Mouse (Mus musculus) heart, adult 8-10 months (tissue): ENCODE data around the gene Rassf3. TPM values are rescaled to one million over a fixed set of nuclear protein-coding genes. Genes with fewer than 3 reads are reported as not detected.

Source experiments
- DNase-seq: peaks from one replicate; pipeline ENCODE4 v3.0.0; 2022; ENCODE audit warnings: low spot score
- total RNA-seq, 4 experiments: library from RNA; stranded (reverse); gene quantifications; 2 replicates each; pipeline ENCODE4 v1.2.4; 2022

Gene Rassf3
- total RNA-seq, 4 experiments from 2014 or later, result 131 to 151 (median 141) TPM

GRCm38 (mm10) chr10:121403104-121403503 lies 73.0 kb downstream of the Rassf3 start:
- no peak for DNase-seq

GRCm38 (mm10) chr10:121401005-121401404 lies 75.1 kb downstream of the Rassf3 start:
- DNase-seq, result no peak

DNA sequence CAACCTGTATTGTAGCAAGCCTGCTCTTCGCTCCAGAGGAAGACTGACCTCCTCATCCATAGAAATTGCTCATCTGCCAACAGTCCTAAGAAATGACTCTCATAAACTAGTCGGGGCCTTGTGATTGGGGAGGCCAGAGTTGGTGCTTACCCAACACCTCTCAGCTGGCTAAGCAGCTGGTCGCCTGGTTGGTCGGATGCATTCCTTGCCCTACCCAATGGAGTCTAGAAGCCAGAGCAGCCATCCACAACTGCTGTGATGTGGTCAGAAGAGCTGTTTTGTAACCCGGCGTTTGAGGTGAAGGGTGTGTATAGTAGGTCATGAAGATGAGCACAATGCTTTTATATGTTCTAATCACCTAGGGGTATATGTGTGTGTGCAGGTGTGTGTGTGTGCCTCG lies 77.5 kb downstream of the Rassf3 start:
- no peak for DNase-seq

GRCm38 (mm10) chr10:121395542-121396176 lies 80.5 kb downstream of the Rassf3 start:
- no peak for DNase-seq

DNA sequence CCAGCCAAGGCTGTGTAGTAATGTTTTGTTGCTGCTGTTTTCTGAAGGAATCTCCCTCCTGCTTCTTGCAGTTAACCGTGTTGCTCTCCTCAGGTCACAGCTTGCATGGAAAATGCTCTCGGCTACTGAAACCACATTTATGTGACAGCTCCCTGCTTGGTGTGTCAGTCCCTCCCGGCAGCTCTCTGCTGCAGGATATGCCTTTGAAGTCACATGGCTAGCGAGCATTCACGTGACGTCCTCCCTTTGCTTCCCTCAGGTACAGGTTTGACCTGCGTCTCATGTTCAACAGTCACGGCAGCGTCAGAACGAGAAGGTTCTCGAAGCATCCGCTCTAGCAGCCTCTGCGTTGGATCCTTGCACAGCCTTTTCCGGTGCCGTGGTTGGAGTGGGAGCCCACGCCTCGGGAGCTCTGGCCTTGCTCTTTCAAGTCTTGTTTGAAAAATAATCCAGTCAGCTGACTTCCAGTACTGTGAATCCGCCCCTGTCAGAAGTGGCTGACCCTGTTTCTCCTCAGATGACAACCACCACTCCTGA lies 81.3 kb downstream of the Rassf3 start:
- DNase-seq, result no peak

DNA sequence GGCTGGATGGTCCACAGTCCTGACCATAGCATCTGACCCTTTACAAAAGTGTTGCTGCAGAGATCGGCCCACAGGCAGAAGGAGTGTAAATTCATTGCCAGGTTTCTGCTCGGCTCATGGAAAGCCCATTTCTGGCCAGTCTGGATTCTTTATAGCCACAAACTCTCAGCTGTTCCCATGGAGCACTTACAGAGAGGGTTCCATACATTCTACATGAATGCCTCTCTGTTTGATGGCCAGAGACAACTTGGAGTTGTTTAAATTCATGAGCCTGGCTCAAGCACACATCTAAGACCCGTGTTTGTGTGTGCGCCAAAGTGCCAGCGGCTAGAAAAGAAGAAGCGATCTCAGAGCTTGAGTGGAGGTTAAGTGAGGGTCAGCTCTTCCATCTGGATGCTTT lies 81.9 kb downstream of the Rassf3 start:
- no peak for DNase-seq

GRCm38 (mm10) chr10:121391901-121392300 lies 84.2 kb downstream of the Rassf3 start:
- DNase-seq, result no peak

DNA sequence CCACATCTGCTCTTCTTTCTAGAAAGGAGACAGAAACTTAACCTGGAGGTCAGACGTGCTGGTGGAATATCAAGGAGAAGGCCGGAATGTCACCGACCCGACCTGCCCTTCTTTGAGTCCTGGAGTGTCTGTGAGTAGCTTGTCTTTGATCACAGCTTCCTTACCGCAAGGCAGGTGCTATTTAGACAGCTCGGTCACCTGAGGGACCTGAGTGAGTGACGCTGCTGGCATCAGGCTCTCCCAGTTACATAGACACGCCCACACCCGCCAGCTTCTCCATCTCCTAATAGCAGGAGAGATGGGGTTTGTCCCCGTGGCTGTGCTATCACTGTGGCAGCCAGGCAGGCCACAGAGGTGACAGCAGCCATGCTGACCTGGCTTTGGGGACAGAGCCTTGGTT lies 85.5 kb downstream of the Rassf3 start:
- no peak for DNase-seq

- no peak for DNase-seq
These were observed 89.8 kb downstream of the Rassf3 start for GRCm38 (mm10) chr10:121386347-121386746.

DNA sequence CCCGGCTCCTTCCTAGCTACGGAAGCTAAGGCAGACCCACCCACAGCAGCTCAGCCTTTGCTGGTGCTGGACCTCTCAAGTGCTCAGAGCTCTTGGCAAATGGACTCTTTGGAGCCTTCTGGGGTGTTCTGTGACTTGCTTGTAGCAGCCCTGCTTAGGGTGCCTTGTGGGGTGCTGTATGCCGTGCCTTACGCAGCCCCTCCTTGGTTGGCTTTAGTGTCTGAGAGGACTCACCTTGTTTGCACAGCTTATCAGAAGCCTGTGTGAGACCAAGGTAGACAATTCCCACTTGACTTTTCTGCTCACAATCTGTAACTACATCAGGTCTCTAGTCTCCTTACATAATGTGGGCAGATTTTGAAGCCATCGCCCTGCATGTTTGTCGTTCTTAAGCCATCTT lies 90.5 kb downstream of the Rassf3 start:
- no peak for DNase-seq

GRCm38 (mm10) chr10:121384710-121385109 lies 91.4 kb downstream of the Rassf3 start:
- no peak for DNase-seq

- DNase-seq, result no peak
These were observed 94.9 kb downstream of the Rassf3 start for GRCm38 (mm10) chr10:121381280-121381679.

- DNase-seq, result no peak
These were observed 96.8 kb downstream of the Rassf3 start for GRCm38 (mm10) chr10:121379387-121379786.

DNA sequence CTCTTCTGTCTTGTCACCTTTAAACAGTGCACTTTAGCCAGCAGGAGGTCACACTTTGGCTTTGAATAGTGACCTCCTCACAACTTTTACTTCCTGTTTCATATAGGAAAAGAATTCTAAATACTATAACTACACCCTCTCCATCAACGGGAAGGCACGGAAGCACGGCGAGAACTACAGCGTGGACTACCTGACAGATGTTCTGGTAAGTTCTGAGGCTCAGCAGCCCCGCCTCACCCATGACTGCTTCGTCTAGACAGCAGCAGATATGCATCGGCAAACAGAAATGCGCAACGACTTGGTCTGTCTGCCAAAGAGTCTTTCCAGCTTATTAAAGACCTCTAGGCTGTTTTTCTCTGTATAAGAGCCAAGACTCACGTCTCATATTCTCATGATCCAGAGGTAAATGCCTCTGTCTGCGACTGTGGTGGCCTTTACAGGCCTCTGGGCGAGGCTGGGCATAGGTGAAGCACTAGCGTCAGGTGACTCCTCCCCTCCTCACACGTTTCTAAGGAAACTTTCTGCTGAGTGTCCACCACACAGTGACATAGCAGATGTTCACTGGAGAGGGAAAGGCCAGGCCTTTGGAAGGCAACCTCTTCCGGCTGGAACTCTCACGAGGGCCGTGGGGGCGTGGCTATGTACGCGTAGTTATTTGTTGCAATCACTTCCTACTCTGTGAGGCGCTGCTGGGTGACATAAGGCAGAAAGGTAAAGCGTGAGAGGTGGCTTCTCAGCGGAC lies 99.4 kb downstream of the Rassf3 start:
- DNase-seq, result no peak

DNA sequence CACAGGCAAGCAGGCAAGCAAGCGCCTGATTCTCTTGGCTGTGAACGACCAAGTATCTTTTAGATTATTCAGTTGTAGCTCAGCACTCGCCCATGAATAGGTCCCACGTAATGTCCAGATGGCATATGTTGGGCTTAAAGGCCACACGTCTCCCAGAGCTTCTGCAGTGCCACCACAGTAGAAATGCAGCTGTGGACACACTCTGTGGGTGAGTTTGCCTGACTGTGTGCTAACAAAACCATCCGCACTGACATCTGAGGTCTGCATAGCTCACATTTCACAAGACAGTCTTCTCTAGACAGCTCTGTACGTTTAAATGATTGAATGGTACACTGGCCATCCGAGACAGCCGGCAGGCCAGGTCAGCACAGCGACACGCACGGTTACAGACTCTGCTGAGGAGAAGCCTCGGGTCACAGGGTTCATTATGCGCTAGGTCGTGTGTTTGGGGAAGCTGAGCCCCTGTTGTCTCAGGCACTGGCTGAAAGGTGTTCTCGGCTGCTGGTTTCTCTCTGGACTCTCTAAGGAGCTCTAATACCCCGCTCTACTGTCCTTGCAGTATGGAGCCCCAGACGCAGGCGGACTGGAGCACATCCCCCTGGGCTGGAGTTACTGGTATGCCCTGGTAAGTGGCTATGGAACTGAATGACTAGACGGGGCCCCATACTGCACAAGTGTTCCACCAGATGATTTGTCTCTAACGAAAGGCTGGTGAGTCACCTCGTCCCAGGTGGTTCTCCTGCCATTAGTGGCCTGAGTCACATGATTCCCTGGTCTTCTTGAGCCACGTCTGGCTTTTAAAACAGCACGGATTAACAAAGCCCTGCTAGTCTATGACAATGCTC lies 100.3 kb downstream of the Rassf3 start:
- no peak for DNase-seq

- peak; percentile 33 for DNase-seq
These were observed 101.2 kb downstream of the Rassf3 start for GRCm38 (mm10) chr10:121374693-121375620.

GRCm38 (mm10) chr10:121374013-121374412 lies 102.1 kb downstream of the Rassf3 start:
- DNase-seq, result no peak

GRCm38 (mm10) chr10:121370777-121371176 lies 105.4 kb downstream of the Rassf3 start:
- DNase-seq, result no peak

DNA sequence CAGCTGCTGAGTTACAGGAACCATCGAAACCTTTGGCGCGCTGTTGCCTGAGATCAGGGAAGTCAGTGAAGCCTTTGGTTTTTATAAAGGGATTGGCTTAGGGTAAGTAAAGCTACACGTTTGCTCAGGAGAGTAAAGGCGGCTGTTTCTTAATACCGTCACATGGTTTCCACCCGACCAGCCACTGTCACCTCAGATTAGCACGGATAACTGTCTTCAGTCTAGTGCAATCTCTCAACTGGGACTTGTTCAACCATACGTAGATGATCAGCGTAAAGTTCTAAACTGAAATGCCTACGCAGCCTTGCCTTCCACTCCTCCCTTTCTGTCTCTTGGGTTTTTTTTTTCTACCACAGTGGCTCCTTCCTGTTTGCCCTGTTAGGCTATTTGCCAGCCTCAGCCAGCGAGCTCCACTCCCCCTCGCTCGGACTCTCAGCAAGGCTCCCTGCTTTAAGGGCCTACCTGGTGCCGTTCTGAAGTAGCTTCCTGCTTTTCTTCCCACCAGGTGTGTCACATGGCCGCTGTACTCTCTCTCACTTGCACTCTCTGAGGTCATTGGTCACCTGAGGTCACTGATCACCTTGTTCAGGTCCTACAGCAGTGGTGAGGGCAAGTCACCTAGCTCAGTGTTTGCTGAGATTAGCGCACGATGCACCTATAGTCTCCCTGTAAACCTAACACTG lies 107.2 kb downstream of the Rassf3 start:
- no peak for DNase-seq

- no peak for DNase-seq
These were observed 108.4 kb downstream of the Rassf3 start for GRCm38 (mm10) chr10:121367780-121368179.
